Mouse (Mus musculus): ENCODE measurements around the gene Kif5a.

The Kif5a gene

DNA sequence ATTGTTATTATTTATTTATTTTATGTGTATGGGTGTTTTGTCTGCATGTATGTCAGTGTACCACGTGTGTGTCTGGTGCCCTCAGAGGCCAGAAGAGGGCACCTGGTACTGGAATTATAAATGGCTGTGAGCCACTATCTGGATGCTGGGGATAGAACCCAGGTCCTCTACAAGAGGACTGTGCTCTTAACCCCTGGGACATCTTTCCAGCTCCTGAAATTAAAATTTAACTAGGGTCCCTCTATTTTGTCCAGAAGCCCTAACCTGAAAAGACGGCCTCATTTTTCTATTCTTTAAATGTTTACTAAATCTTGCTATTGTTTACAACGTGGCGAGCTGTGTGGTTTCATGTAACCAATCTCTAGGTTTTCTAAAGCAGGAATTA is 2.6 kb upstream of the Kif5a start:
- DNase-seq (ENCODE audit: low spot score) = peak; percentile 26

DNA sequence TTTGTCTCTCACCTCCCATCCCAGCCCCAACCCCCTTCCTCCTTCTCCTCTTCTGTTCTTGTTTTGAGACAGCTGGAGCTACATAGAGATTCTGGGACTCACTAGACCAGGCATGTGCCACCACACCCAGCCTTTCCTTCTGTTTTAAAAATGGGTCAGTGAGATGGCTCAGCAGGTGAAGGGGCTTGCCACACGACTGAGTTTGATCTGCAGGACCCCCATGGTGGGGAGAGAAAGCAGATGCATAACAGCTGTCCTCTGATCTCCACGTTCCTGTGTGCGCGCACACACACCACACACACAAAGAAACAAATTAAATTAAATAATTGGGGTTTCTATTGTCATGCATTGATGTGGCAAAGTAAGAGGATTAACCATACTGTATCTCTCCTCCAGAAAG is 1.8 kb upstream of the Kif5a start:
- DNase-seq (ENCODE audit: low spot score) = no peak

DNA sequence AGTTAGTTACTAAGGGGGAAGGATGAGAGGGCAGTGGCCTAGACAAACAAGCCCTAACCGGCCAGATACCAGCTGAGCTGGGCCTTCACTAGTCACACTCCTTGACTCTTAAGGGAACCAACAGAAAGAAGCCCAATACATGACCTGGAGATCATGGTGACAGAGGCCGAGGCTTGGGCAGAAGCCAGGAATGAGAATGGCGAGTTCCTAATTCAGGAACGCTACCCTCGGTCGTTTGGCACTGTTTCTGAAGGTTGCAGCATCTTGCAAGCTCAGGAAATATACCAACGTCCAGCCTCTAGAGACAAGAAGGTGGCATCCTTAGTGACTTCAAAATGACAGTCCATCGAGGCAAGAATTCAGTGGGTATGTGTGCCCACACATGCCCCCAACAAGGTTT is 1.2 kb upstream of the Kif5a start:
- DNase-seq (ENCODE audit: low spot score) = no peak

DNA sequence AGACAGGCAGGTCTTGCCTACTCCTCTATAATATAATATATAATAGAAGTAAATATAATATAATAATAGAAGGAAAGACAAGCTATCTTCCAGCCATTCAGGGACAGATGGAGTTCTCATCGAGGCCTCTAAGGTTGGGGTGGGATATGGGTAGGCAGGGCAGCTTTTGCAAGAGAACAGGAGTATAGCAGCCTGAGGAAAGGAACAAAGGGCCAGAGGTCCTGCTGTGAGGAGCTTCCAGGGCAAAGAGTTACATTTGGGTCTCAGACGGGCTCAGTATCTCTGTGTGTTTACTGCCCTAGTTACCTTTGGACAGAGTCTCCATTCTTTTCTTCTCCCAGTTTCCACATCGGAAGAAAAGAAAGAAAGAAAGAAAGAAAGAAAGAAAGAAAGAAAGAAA is 483 bp upstream of the Kif5a start:
- no peak for DNase-seq (ENCODE audit: low spot score)

DNA sequence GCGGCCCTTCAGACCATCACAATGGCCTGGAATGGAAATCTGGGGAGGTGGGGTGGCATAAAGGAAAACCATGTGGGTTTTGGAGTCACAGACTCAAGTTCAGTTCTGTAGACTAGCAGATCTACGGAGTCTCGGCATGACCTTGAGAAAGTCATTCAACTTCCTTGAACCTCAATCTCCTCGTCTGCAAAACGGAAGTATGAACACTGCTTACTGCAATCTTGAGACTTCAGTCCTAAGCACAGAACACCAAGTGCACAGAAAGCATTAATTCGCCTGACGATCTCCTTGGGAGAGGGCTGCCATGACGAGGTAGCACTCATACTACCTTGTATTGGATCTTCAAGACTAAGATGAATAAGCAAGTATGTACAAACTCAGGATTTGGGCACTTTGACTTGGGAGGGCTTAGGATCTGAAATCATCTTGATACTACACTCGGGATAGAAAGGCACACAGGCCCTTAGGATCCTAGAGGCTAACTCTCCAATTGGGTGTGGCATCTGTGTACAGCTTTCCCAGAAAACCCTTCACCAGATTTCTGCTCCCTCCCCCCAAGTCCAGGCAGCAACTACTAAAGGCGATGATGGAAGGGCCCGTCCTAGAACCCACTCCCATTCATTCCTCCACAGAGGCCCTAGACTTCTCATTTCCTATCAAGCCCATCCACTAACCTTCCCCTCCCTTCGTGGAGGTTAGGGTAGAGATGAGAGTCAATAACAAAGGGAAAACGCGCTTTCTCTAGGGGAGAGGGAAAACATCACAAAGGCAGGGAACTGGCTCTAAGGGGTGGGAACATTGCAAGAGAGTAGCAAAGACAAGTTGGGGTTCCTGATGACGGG is 1.2 kb downstream of the Kif5a start:
- no peak for DNase-seq (ENCODE audit: low spot score)

DNA sequence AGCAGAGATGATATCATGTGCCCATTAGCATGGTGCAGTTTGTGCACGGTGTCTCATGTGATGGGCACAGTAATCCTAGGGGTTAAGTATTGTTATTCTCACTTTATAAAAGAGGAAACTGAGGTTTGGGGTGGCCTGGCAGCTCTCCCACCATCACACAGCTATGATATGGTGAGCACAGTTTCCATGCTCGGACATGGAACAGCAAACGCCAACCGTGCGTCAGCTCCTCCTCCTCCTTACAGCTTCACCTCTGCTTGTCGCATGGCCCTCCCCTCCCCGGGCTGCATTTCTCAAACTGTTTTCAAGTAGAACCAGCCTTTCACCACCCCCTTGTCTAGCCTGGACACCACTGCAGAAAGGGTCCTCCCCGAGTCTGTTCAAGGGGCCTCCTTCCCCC is 4.7 kb downstream of the Kif5a start:
- DNase-seq (ENCODE audit: low spot score) = no peak

DNA sequence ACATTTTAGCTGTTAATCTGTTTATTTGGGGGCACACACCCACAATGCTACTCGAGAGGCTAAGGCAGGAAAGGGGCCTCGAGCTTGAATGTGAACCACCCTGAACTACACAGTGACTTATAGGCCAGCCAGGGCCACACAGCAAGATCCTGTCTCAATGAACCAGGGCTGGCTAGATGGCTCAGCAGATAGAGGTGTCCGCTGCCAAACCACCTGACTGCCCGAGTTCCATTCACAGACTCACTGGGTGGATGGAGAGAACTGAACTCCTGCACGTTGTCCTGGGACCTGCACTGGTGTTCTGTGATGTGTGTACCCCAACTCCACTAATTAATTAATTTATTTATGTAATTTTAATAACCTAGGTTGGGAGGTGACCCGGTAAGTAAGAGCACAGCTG is 5.4 kb downstream of the Kif5a start:
- no peak for DNase-seq (ENCODE audit: low spot score)

DNA sequence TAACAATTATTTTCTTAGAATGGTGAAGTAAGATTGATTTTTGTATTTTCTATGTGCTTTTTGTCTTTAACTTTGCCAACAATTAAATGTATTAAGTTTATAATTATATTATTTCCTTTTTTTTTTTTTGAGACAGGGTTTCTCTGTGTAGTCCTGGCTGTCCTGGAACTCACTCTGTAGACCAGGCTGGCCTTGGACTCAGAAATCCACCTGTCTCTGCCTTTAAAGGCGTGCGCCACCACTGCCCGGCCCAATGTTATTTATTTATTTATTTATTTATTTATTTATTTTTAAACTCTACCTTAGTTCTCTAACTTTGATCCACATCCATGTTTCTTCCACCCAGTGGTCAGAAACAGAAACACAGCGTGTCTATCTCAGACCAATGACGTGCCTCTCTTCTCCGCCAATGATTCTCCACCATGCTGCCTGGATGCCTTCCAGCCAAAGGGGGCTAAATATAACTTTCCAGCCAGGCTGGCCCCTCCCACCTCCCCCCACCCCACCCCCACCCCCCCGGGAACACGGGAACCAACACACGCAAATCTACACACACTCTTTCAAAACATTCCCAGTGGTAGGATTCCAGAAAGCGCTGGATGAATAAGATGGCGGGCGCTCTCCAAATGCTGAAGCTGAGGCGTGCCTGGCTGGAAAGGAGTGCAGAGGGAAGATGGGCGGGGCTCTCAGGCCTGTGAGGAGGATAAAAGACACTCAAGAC is 7.4 kb downstream of the Kif5a start:
- peak; percentile 88 for DNase-seq (ENCODE audit: low spot score)

DNA sequence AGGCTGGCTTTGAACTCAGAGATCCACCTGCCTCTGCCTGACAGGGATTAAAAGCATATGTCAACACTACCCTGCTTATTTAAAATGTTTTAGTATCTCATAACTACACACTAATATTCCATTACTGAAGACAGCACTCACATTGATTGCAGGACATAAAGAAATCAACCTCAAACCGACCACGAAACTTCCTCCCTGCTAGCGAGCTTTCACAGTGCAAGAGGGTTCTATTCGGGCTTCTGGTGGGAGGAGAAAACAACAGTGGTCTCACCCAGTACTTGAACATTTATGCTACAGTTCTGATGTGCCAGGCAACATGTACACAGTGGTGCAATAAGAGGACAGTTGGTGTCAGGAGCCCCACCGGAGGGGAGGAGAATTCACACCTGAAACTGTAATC is 12.3 kb downstream of the Kif5a start:
- DNase-seq (ENCODE audit: low spot score) = no peak

DNA sequence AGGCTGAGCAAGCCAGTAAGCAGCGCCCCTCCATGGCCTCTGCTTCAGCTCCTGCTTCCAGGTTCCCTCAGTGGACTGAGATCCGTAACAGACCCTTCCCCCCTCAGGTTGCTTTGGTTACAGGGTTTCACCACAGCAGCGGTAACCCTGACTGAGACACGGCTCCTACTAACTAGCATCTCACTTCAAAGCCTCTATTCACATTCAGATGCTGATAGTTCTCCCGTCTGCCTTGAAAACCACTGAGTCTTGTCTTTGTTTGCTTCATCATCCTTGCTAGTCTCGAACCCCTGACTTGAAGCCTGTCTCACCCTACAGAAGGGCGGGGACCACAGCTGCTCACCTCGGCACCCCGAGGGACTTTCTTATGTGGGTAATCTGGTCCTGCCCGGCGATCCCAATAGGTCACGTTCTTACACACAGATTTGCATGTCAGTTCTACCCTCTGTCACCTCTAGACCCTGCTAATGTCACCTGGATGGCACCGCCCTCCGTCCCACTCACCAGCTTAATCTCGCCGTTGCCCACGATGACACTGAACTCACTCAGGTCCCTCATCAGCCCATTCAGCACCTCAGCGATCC is 24.8 kb downstream of the Kif5a start:
- DNase-seq (ENCODE audit: low spot score) = no peak

DNA sequence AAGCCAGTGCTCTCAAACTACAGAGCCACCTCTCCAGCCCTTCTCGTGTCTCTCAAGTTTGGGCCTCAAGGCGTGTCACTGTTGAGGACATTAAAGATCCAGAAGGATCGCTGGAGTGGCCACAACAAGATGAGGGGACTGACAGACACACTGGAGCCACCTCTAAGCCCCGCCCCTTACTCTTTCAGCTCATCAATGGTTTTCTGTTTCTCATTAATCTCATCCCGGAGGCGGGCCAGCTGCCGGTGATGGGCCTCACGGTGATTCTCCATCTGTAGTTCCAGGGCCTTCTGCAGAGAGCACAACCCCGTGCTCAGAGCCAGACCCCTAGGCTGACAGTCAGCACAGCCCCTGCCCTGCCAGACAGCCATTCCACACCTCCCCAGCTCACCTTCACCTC is 26.6 kb downstream of the Kif5a start:
- peak; percentile 55 for DNase-seq (ENCODE audit: low spot score)

DNA sequence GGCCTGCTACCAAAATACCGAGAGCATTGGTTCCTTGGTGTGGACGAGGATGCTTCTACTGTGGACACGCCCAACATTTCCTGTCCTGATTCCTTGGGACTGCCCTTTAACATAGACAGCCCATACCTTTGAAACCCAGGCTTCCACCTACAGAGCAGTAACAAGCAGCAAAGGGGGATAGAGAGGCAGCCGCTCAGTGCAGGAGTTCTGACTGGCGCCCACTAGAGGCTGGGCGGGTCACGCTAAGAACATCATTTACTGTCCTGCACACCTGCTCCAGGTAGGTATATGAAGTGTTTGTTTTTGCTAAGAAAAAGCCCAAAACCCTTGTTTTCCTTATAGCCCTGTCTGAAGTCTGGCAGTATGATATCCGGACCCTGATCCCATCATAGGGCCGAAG is 30.0 kb downstream of the Kif5a start:
- DNase-seq (ENCODE audit: low spot score) = no peak

DNA sequence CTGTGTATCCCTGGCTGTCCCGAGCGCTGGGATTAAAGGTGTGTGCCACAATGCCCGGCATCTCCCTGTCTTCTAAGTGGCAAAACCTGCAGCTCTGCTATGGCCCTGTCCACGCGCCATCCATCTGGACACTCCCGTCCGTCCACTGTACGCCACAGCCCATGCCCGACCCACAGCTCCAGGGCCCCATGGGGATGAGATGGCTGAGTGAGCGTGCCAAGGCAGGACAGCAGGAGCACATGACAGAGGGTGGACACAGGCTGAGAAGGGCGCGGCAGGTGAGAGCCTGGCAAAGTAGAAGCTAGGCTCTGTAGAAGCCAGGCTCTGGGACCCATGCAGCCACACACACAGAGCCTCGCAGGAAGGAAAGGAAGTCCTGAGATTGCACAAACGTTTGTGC is 31.4 kb downstream of the Kif5a start:
- DNase-seq (ENCODE audit: low spot score) = no peak

DNA sequence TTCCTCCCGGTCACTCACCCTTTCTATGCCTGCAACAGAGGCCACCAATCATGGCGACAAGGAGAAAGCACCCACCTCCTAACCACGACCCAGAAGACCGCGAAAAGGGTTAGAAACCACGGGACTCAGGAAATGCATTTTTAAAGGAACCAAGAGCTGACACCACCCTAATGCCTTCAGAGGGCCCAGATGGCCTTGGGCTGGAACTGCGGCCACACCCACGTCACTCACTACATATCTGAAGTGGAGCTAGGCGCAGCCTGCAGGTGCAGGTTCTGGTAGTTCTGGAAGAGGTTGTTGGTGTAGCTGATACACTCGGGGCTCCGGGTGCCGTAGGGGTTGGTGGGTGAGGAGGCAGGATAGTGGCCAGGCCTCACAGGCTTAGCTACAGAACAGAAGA is 32.5 kb downstream of the Kif5a start:
- DNase-seq (ENCODE audit: low spot score) = no peak

DNA sequence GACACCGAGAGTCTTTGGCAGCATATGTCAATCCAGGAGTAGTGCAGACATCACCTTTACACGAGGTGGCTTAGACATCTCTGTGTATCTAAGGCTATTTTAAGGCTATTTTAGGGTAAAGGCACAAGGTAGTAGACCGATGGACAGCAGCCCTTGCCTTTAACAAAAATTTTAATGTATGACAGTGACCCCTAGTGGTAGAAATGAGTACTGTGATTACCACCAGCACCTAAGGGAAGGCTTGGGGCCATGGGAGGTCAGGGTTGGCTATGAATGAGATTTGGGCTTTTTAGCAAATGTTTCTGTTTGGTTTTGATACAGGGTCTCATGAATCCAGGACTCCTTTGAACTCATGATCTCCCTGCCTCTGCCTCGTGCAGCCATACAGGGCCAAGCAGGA is 34.3 kb downstream of the Kif5a start:
- peak; percentile 88 for DNase-seq (ENCODE audit: low spot score)

DNA sequence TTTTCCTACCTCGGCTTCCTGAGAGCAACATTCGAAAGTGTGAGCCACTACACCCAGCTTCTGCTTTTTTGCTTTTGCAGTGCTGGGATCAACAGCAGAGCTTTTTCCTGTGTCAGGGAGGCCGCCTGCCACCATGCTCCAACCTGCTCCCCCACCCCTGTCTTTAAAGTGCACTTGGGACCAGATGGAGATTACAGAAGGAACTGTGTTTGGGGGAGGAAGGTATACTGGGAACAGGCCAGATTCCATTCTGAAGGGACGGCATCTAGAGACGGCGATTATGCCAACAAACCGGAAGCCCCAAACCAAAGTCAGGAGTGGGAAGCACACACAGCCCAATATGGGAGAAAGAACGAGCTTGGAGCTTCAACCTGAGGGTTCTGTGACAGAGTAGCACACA is 36.0 kb downstream of the Kif5a start:
- no peak for DNase-seq (ENCODE audit: low spot score)

DNA sequence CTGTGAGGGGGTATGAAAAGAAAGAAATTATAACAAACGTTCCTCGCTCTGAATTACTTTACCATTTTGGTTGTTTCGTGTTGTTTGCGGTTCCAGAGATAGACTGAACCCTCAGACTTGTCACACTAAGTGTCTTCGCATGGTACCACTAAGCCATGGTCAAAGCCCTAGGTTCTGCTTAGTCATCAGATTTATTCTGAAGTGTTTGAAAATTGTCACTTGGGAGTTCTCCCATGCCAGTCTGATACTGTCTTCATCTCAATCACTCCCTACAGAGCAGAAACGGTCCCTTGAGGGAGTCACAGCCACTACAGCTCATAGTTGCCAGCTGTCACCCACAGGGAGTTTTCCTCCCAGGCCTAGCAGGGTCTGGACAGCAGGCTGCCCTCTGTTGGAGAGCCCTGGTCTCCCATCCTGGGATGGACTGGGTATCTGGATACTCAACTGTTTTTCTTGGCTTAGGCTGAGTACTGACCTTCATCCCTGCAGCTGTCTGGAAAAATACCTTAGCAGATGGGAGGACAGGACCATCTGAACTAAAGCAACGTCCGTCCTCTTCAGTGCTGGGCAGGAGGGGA is 36.7 kb downstream of the Kif5a start:
- DNase-seq (ENCODE audit: low spot score) = peak; percentile 43

DNA sequence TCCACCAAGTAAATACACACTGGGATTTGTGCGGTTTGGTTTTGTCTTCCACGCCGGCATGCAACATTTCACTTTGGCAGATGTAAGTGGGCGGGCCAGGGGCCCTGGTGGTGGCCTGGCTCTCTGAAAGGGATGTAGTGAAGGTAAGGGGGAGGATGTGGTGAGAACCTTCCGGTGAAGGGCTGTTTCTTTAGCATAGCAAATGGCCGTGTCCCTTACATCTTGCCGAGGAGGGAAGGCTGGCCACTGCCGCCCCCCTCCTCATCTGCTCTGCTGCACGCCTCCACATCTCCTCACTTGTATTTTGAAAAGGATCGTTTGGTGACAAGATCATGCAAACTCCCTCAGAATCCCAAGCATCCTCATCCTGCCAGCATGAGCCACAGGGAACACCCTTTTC is 37.4 kb downstream of the Kif5a start:
- no peak for DNase-seq (ENCODE audit: low spot score)

DNA sequence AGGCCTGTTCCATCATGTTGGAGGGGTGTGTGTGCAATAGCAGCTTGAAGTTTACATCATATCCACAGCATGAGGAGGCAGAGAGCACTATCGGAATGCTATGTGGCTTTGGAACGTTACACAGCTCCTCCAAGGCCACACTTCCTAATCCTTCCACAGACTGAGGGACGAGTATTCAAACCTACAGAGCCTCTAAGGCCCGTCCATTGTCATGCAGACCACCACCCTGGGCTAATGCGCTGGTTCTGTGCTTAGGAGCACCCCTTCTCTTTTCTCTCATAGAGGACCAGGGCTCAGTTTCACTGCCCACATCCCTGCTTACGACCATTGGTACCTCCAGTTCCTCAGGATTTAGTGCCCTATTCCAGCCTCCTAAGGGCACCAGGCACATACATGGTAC is 37.9 kb downstream of the Kif5a start:
- DNase-seq (ENCODE audit: low spot score) = no peak

DNA sequence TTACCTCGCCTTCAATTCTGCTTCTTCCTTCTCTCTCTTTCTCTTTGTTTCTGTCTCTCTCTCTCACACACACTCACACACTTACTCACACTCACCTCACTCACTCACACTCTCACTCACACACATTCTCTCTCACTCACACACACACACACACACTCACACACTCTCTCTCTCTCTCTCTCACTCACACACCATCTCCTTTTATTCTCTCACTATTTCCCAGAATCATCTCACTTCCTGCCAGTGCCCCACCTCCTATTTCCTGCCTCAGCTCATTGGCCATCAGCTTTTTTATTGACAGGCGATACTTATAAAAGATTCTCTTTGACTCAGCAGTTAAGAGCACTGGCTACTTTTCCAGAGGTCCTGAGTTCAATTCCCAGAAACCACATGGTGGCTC is 44.8 kb downstream of the Kif5a start:
- DNase-seq (ENCODE audit: low spot score) = no peak

DNA sequence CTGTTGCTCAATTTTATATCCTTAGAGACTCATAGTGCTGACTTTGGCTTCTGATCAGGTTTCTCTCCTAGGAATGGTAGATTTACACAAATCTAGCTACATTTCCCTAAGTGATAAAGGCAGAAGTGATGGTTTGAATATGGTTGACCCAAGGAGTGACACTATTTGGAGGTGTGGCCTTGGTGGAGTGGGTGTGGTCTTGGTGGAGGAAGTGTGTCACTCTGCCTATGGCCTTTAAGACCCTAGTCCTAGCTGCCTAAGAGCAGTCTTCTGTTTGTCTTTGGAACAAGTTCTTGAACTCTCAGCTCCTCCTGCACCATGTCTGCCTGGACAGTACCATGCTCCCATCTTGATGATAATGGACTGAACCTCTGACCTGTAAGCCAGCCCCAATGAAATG is 46.0 kb downstream of the Kif5a start:
- no peak for DNase-seq (ENCODE audit: low spot score)

DNA sequence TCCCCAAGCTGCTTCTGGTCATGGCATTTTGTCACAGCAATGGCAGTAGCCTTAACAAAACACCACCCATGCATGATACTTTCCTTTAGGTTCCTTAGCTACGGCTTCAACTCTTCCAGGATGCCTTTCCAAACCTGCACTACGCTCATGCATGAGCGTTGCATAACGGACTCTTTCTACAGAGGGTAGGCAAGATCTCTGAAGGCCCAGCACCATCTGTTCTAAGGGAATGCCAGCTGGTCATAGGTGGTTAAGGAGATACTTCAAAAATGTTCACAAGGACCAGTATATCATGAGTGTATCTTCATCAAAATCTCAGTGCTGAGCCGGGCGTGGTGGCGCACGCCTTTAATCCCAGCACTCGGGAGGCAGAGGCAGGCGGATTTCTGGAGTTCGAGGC is 46.7 kb downstream of the Kif5a start:
- no peak for DNase-seq (ENCODE audit: low spot score)

DNA sequence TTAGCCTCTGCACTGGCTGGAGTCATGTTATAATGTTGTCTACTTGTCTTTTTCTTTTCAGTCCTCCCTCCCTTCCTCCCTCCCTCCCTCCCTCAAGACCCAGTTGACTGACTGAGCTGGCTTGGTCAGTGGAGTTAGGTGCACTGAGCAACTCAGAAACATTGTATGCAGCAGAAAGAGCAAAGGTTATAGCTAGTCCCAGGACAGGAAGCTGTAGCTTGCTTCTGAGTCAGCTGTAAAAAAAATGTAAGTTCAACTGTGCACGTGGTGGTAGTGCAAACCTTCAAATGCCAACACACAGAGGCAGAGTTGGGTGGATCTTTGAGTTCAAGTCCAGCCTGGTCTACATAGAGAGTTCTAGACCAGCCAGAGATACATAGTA is 48.7 kb downstream of the Kif5a start:
- no peak for DNase-seq (ENCODE audit: low spot score)

Data from embryo, embryonic 10.5 days (tissue).